Mouse (Mus musculus): ENCODE results near the gene Apip.

Gene Apip

DNA sequence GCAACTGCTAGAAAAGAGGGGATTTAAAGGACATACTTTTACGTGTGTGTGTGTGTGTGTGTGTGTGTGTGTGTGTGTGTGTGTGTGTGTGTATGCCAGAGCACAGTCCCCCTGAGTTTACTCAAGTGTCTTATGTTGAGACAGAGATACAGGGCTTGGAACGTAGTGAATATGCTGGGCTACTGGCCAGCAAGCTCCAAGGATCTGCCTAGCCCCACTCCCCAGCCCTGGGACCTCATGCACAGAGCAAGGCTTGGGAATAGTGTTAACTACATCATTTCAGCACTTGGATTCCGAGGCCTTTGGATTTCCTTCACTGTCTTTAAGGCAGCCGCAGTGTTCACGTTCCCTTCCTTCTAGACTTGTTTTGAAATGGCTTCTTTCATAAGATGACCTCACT, 29.1 kb downstream of the Apip start:
- no peak for DNase-seq (ENCODE audit: low spot score)

DNA sequence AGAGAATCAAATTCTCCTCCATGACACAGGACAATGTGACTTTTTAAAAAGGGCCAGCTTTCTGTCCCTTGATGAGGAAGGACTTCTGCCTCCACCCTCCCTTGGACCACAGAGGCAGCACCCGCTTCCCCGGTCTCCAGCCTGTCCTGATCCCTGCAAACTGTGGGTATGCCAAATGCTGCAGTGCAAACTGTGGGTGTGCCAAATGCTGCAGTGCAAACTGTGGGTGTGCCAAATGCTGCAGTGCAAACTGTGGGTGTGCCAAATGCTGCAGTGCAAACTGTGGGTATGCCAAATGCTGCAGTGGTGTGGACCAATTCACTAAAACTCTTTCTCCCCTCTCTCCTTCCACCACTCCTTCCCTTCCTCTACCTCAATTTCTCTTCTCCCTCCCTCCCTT, 32.7 kb downstream of the Apip start:
- no peak for DNase-seq (ENCODE audit: low spot score)

- no peak for DNase-seq (ENCODE audit: low spot score)
These were observed 38.2 kb downstream of the Apip start for GRCm38 (mm10) chr2:103111669-103112068.

- no peak for DNase-seq (ENCODE audit: low spot score)
These were observed 43.7 kb downstream of the Apip start for GRCm38 (mm10) chr2:103117212-103117611.

DNA sequence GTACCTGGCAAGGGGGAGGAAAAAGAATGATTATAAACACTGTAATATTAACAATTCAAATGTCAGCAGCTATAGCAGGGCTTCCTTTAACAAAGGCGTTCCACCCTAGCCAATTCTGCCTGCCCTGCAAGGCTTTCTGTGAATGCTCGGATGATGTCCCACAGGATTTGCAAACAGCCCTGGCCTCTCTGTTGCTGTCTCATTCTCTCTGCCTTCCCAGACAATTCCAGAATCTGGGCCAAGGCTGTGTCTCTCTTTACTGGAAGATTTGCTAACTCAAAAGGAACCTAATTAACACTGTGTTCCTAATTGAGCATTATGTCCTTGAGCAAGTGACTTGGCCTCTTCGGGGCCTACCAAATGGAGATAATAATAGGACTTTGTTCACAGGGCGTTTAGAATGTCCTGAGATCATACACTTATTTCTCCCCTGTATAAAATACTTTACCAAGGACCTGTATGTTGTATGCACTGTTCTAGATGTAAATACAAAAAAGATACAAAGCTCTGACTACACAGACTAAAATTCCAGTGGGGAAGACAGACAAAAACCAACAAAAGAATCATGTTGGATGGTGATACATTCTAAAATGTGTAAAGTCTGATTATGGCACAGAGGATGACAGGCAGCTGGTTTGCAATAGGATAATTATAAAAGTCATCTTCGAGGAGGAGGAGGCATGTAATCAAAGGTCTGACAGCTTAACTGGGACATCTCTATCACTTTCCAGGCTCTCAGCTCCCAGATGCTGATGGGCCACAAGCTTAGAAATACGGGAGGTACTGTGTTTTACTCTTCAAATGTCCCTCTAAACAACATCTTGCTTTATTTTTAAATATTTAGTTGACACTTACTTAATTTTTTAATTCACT, 45.1 kb downstream of the Apip start:
- DNase-seq (ENCODE audit: low spot score): peak; percentile 45

DNA sequence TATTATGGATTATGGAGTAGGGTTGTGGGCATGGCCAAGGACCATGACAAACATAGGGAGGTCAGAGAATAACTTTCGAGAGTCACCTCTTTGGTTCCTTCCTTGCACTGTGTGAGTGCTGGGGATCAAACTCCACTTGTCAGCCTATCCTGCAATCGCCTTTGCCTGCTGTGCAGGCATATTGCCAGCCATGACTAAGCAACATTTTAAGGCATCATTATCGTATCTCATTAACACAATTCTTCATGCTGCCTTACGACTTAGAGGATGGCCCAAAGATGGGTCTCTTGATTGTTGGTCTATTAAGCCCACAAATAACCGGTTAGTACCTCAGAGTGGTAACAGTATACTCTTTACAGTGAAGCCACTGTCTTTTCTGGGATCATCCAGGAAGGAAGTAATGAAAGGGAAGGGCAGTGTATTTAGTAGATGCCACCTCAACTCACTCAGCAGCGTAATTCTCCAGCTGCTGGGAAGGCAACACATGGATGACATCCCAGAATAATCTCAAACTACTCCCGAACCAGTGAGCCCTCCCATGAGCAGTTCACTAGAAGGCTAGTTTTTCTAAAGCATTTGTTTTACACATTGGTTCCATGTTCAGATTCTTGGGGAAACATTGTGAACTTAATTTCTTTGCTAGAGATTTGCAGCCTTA, 45.9 kb downstream of the Apip start:
- DNase-seq (ENCODE audit: low spot score): no peak

- DNase-seq (ENCODE audit: low spot score): no peak
These were observed 56.2 kb downstream of the Apip start for GRCm38 (mm10) chr2:103129676-103130075.

DNA sequence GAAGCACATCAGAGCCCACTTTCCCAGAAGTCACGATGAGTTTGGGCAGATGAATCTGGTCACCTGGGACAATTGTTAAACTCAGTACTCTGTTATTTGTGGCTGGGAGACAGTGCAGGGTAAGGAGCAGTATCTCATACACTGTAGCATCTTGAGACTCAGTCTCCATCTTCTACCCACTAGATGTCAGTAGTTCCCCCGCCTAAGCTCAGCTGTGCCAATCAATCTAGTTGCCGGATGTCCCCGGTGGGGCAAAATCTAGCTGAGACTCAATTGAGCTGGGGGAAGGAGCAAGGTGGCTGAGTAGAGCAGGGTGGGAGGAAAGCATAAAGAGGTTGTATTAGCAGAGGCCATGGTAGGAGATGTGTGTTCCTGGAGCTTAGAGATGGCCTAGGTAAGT, 57.7 kb downstream of the Apip start:
- peak; percentile 49 for DNase-seq (ENCODE audit: low spot score)

- DNase-seq (ENCODE audit: low spot score): no peak
These were observed 65.2 kb downstream of the Apip start for GRCm38 (mm10) chr2:103138529-103139265.
